8 mouse cellular contexts compared by ENCODE assay signal in genomic region chr16:94290073-94290999, GRCm38 (mm10). TPM values are rescaled to one million over a fixed set of nuclear protein-coding genes. Genes with fewer than 3 reads are reported as not detected.
DNase-seq lines count a peak whose midpoint lies in the region; ATAC-seq and TF ChIP-seq lines count a peak whose summit lies in the region.

No protein-coding gene starts in this region.

- H3K4me1 ChIP-seq in limb, embryonic 15.5 days = peaks cover 11% of the 10 kb centered on the region
- no peaks in the 10 kb centered on the region for H3K4me1 ChIP-seq in midbrain, postnatal 0 days (ENCODE audit: insufficient read depth, low read length)

- H3K9me3 ChIP-seq in limb, embryonic 15.5 days = no peaks in the 10 kb centered on the region
- H3K9me3 ChIP-seq in midbrain, postnatal 0 days (ENCODE audit: low read length) = no peaks in the 10 kb centered on the region

- no peaks in the 10 kb centered on the region for H3K36me3 ChIP-seq in limb, embryonic 15.5 days
- H3K36me3 ChIP-seq in midbrain, postnatal 0 days (ENCODE audit: insufficient read depth, low read length) = no peaks in the 10 kb centered on the region

- WGBS in limb, embryonic 15.5 days = 5% methylated on average over 51 of the region's 52 CpGs
- WGBS in midbrain, postnatal 0 days = 5% methylated on average over 52 of the region's 52 CpGs

- DNase-seq in 416B (ENCODE audit: low read depth) = peak; percentile 77
- peak; percentile 89 for DNase-seq in adrenal gland, postnatal 10 days
- peak; percentile 88 for DNase-seq in embryo, embryonic 9.5 days (ENCODE audit: extremely low spot score)
- peak; percentile 69 to 77 for DNase-seq in heart, adult 9 months (ENCODE audit: low spot score in 2 of 2)
- peak; percentile 75 for DNase-seq in kidney, adult 9 months
- peak; percentile 85 for DNase-seq in midbrain, postnatal 0 days (ENCODE audit: low spot score)
- DNase-seq in spleen, postnatal 10 days (ENCODE audit: low spot score in 2 of 2) = peak; percentile 36 to 73

- no peak; the same call in 1 of the 2 replicates for TF ChIP-seq CTCF in midbrain, postnatal 0 days (IDR thresholded peaks at IDR 0.05)

- H3K4me3 ChIP-seq in limb, embryonic 15.5 days = peak overlapping the region; percentile 89
- peak overlapping the region; percentile 79 for H3K4me3 ChIP-seq in midbrain, postnatal 0 days (ENCODE audit: low read depth, low read length)

- ATAC-seq in limb, embryonic 15.5 days (ENCODE audit: insufficient number of reproducible peaks, low FRiP score, low TSS enrichment, low read depth) = peak; percentile 88
- ATAC-seq in midbrain, postnatal 0 days (ENCODE audit: low FRiP score) = peak; percentile 94

- H3K27me3 ChIP-seq in limb, embryonic 15.5 days = no peaks in the 10 kb centered on the region
- no peaks in the 10 kb centered on the region for H3K27me3 ChIP-seq in midbrain, postnatal 0 days (ENCODE audit: insufficient read depth, low read length)

- H3K9ac ChIP-seq in limb, embryonic 15.5 days = peak overlapping the region; percentile 68
- peak overlapping the region; percentile 85 for H3K9ac ChIP-seq in midbrain, postnatal 0 days (replicated peaks; ENCODE audit: low read length, poor library complexity, severe bottlenecking)

- H3K27ac ChIP-seq in limb, embryonic 15.5 days = no peak overlapping the region
- H3K27ac ChIP-seq in midbrain, postnatal 0 days (ENCODE audit: low read depth, low read length) = peak overlapping the region; percentile 87

- H3K4me2 ChIP-seq in limb, embryonic 15.5 days = peak overlapping the region; percentile 98
- peak overlapping the region; percentile 94 for H3K4me2 ChIP-seq in midbrain, postnatal 0 days (ENCODE audit: low read depth, low read length, poor library complexity, severe bottlenecking)

RNA-seq across cellular contexts. Expression of gene Hlcs, which starts 23.0 kb away (rescaled TPM):
- total RNA-seq in adrenal gland, postnatal 10 days (2021) = 10 to 100 TPM; 11.9 to 13.5 TPM
- 7.8 and 8.5 TPM in 2 replicates for polyA plus RNA-seq in limb, embryonic 15.5 days (2015; fragmentation: Nextera tagmentation; extraction: Ambion mirVana)
- total RNA-seq in midbrain, postnatal 0 days (2014; rRNA removed) = 9.4 and 10.0 TPM in 2 replicates
- polyA plus RNA-seq in midbrain, postnatal 0 days (2015; fragmentation: Nextera tagmentation; extraction: Ambion mirVana) = 6.0 and 7.8 TPM in 2 replicates

RNA-seq across cellular contexts. Expression of gene Ripply3, which starts 37.9 kb away (rescaled TPM):
- total RNA-seq in adrenal gland, postnatal 10 days (2021) = 1 to 10 TPM; 3.8 to 4.0 TPM
- polyA plus RNA-seq in limb, embryonic 15.5 days (2015; fragmentation: Nextera tagmentation; extraction: Ambion mirVana) = 4.8 and 6.5 TPM in 2 replicates
- total RNA-seq in midbrain, postnatal 0 days (2014; rRNA removed) = 0.38 TPM in 1 of 2 replicates, not detected in the other
- polyA plus RNA-seq in midbrain, postnatal 0 days (2015; fragmentation: Nextera tagmentation; extraction: Ambion mirVana) = 0.20 and 0.60 TPM in 2 replicates
